Mouse (Mus musculus): Measurements from ENCODE around the gene Dnajb6.

DNA sequence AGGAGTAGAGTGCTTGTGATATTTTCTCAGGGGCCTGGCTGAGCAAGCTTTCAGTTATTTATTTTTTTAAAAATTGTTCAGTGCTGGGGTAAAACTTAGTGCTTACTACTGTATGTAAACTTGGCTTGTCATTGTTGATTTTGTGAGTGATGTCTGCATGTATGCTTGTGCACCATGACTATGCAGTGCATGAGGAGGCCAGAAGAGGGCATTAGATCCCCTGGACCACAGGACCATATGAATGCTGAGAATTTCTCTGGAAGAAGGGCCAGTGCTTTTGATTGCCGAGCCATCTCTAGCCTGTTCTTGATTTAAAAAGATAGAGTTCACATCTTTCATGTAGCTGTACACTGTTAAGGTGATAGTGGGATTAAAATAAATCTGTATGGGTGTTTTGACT is 35.4 kb downstream of the Dnajb6 start:
- no peak for TF ChIP-seq ZMIZ1 (IDR thresholded peaks at IDR 0.05; ENCODE audit: low read depth, low read length)
- peak; percentile 33 to 55; a peak in 3 of 4 replicates for TF ChIP-seq CTCF (conservative IDR thresholded peaks at IDR 0.05 in 1 of 2, IDR thresholded peaks at IDR 0.05 in 1 of 2; ENCODE audit: low read depth in 2 of 2, low read length in 2 of 2)
- TF ChIP-seq MXI1 (IDR thresholded peaks at IDR 0.05; ENCODE audit: low read depth, low read length), result no peak
- TF ChIP-seq TCF12 (IDR thresholded peaks at IDR 0.05; ENCODE audit: low read depth, low read length), result no peak

Data from CH12.LX (cell line).